Mouse (Mus musculus) heart, embryonic 16.5 days (tissue): Measurements from ENCODE around the gene Duox2. TPM values are rescaled to one million over a fixed set of nuclear protein-coding genes. Genes with fewer than 3 reads are reported as not detected.
A peak's percentile ranks its signal among the peaks of the same experiment; 100 is the strongest.

Source experiments
- ATAC-seq: fragments of 200-750 bp; cut with Nextera tagmentation; replicated peaks from 2 replicates; pipeline ENCODE4 v1.8.0; 2017; ENCODE audit warnings: moderate number of reproducible peaks; ENCODE audit not compliant: insufficient read depth, low FRiP score; ENCODE audit errors: extremely low read depth
- H3K27ac ChIP-seq: fragments of 300-500 bp; sonication (generic); 2 replicates; pipeline ENCODE4 v1.5.1; 2014; ENCODE audit warnings: mild to moderate bottlenecking, low read length, control low read depth, moderate library complexity
- H3K27me3 ChIP-seq: fragments of 300-500 bp; sonication (generic); 2 replicates; pipeline ENCODE4 v1.6.1; 2014; ENCODE audit warnings: low read length, mixed read lengths; ENCODE audit not compliant: control insufficient read depth, insufficient read depth
- H3K36me3 ChIP-seq: fragments of 300-500 bp; sonication (generic); 2 replicates; pipeline ENCODE4 v1.6.1; 2014; ENCODE audit not compliant: control insufficient read depth, insufficient read depth
- H3K4me1 ChIP-seq: fragments of 300-500 bp; sonication (generic); 2 replicates; pipeline ENCODE4 v1.6.1; 2014; ENCODE audit warnings: low read length, mixed read lengths; ENCODE audit not compliant: control insufficient read depth, insufficient read depth
- H3K4me2 ChIP-seq: fragments of 300-500 bp; sonication (generic); 2 replicates; pipeline ENCODE4 v1.6.1; 2014; ENCODE audit warnings: low read depth, mild to moderate bottlenecking, control low read depth, low read length
- H3K4me3 ChIP-seq: fragments of 300-500 bp; sonication (generic); 2 replicates; pipeline ENCODE4 v1.5.1; 2014; ENCODE audit warnings: mild to moderate bottlenecking, control low read depth, low read length
- H3K9ac ChIP-seq: fragments of 300-500 bp; sonication (generic); 2 replicates; pipeline ENCODE4 v1.6.1; 2014; ENCODE audit warnings: low read length, control low read depth
- H3K9me3 ChIP-seq: fragments of 300-500 bp; sonication (generic); replicated peaks from 2 replicates; pipeline ENCODE4 v1.6.1; 2016; ENCODE audit warnings: low read length; ENCODE audit not compliant: control insufficient read depth
- WGBS: fragments of 180-500 bp; shearing (Covaris S2); extraction: QIAGEN DNeasy Blood & Tissue Kit; methylation state at CpG from one replicate; pipeline ENCODE4 v1.1.7; 2014; 5-methylcytosine and 5-hydroxymethylcytosine counted together
- polyA plus RNA-seq: library from polyadenylated mRNA; unstranded; fragments of >200 nt; fragmentation: Nextera tagmentation; extraction: Ambion mirVana; gene quantifications from 2 replicates; pipeline ENCODE4 v1.2.1, GENCODE M21; 2015

Duox2 gene
- polyA plus RNA-seq, 1 experiment from 2014 or later = 0.05 TPM

GRCm38 (mm10) chr2:122306184-122306583 lies 7.9 kb upstream of the Duox2 start:
- peaks cover 60% of the 10 kb centered on the region for H3K27me3 ChIP-seq
- no peaks in the 10 kb centered on the region for H3K36me3 ChIP-seq
- H3K9me3 ChIP-seq = no peaks in the 10 kb centered on the region
- ATAC-seq = no peak
- H3K4me3 ChIP-seq = no peak overlapping the region
- peaks cover 11% of the 10 kb centered on the region for H3K4me1 ChIP-seq
- no peak overlapping the region for H3K27ac ChIP-seq
- WGBS = 21% methylated on average over 4 of the region's 4 CpGs
- no peak overlapping the region for H3K9ac ChIP-seq
- no peak overlapping the region for H3K4me2 ChIP-seq

- H3K27me3 ChIP-seq = peaks cover 62% of the 10 kb centered on the region
- H3K4me1 ChIP-seq = peaks cover 15% of the 10 kb centered on the region
- H3K36me3 ChIP-seq = no peaks in the 10 kb centered on the region
- 80% methylated on average over 16 of the region's 16 CpGs for WGBS
- no peak overlapping the region for H3K9ac ChIP-seq
- ATAC-seq = no peak
- no peak overlapping the region for H3K4me2 ChIP-seq
- H3K9me3 ChIP-seq = no peaks in the 10 kb centered on the region
- H3K27ac ChIP-seq = no peak overlapping the region
- no peak overlapping the region for H3K4me3 ChIP-seq
Measured at GRCm38 (mm10) chr2:122305097-122305892, 7.0 kb upstream of the Duox2 start.

- H3K4me3 ChIP-seq = no peak overlapping the region
- H3K9me3 ChIP-seq = no peaks in the 10 kb centered on the region
- WGBS = 84% methylated on average over 6 of the region's 6 CpGs
- no peak overlapping the region for H3K4me2 ChIP-seq
- no peak overlapping the region for H3K27ac ChIP-seq
- H3K9ac ChIP-seq = no peak overlapping the region
- no peaks in the 10 kb centered on the region for H3K36me3 ChIP-seq
- H3K4me1 ChIP-seq = peaks cover 15% of the 10 kb centered on the region
- no peak for ATAC-seq
- H3K27me3 ChIP-seq = peaks cover 69% of the 10 kb centered on the region
Measured at GRCm38 (mm10) chr2:122304544-122304943, 6.3 kb upstream of the Duox2 start.

- Histone ChIP-seq H3K36me3 (no peaks in the 10 kb centered on the region), H3K4me3 (no peak overlapping the region), H3K4me1 (peaks cover 25% of the 10 kb centered on the region), H3K27me3 (peaks cover 80% of the 10 kb centered on the region), H3K27ac (no peak overlapping the region), H3K4me2 (no peak overlapping the region), H3K9ac (no peak overlapping the region), H3K9me3 (no peaks in the 10 kb centered on the region)
- WGBS = 11% methylated on average over 9 of the region's 9 CpGs
- ATAC-seq = no peak
Measured at GRCm38 (mm10) chr2:122302574-122303241, 4.5 kb upstream of the Duox2 start.

GRCm38 (mm10) chr2:122301921-122302573 lies 3.8 kb upstream of the Duox2 start:
- 9% methylated on average over 23 of the region's 23 CpGs for WGBS
- peaks cover 25% of the 10 kb centered on the region for H3K4me1 ChIP-seq

GRCm38 (mm10) chr2:122301081-122301920 lies 3.1 kb upstream of the Duox2 start:
- H3K4me3 ChIP-seq = peak overlapping the region; percentile 50
- no peak overlapping the region for H3K27ac ChIP-seq
- H3K4me1 ChIP-seq = peaks cover 25% of the 10 kb centered on the region
- peaks cover 83% of the 10 kb centered on the region for H3K27me3 ChIP-seq
- H3K4me2 ChIP-seq = peak overlapping the region; percentile 70
- 1% methylated on average over 48 of the region's 48 CpGs for WGBS
- ATAC-seq = no peak
- no peak overlapping the region; the same call in 1 of the 2 replicates for H3K9ac ChIP-seq
- H3K36me3 ChIP-seq = no peaks in the 10 kb centered on the region
- H3K9me3 ChIP-seq = no peaks in the 10 kb centered on the region

More at GRCm38 (mm10) chr2:122301921-122302573, 3.8 kb upstream of the Duox2 start:
- H3K9me3 ChIP-seq = no peaks in the 10 kb centered on the region
- H3K4me3 ChIP-seq = peak overlapping the region; percentile 50
- H3K36me3 ChIP-seq = no peaks in the 10 kb centered on the region
- peaks cover 86% of the 10 kb centered on the region for H3K27me3 ChIP-seq
- no peak overlapping the region; the same call in 1 of the 2 replicates for H3K9ac ChIP-seq
- no peak for ATAC-seq
- no peak overlapping the region for H3K27ac ChIP-seq
- H3K4me2 ChIP-seq = peak overlapping the region; percentile 70

- no peak for ATAC-seq
- WGBS = 11% methylated on average over 14 of the region's 14 CpGs
Measured at GRCm38 (mm10) chr2:122300656-122301020, 2.4 kb upstream of the Duox2 start.

GRCm38 (mm10) chr2:122299911-122300655 lies 1.8 kb upstream of the Duox2 start:
- no peak for ATAC-seq
- peaks cover 87% of the 10 kb centered on the region for H3K27me3 ChIP-seq
- no peak overlapping the region for H3K4me2 ChIP-seq
- peaks cover 25% of the 10 kb centered on the region for H3K4me1 ChIP-seq
- no peaks in the 10 kb centered on the region for H3K9me3 ChIP-seq
- no peak overlapping the region for H3K27ac ChIP-seq
- whole genome bisulfite sequencing = 18% methylated on average over 14 of the region's 14 CpGs
- H3K4me3 ChIP-seq = no peak overlapping the region
- H3K36me3 ChIP-seq = no peaks in the 10 kb centered on the region
- H3K9ac ChIP-seq = no peak overlapping the region

More at GRCm38 (mm10) chr2:122300656-122301020, 2.4 kb upstream of the Duox2 start:
- Histone ChIP-seq H3K9ac (no peak overlapping the region), H3K27me3 (peaks cover 85% of the 10 kb centered on the region), H3K36me3 (no peaks in the 10 kb centered on the region), H3K9me3 (no peaks in the 10 kb centered on the region), H3K4me2 (peak overlapping the region; percentile 70), H3K27ac (no peak overlapping the region), H3K4me3 (peak overlapping the region; percentile 50; the same call in 1 of the 2 replicates), H3K4me1 (peaks cover 25% of the 10 kb centered on the region)
